Mouse (Mus musculus) liver, postnatal 0 days (tissue): Measurements from ENCODE around the gene Ube2m.

Experiments
- CTCF ChIP-seq: sonication (generic); IDR thresholded peaks from 2 replicates; pipeline ENCODE4 v1.5.1; 2016; ENCODE audit warnings: antibody characterized with exemption, low read depth
- EP300 ChIP-seq: IDR thresholded peaks from 2 replicates; pipeline ENCODE4 v1.6.1; 2016; ENCODE audit warnings: antibody characterized with exemption, low read depth, mild to moderate bottlenecking

DNA sequence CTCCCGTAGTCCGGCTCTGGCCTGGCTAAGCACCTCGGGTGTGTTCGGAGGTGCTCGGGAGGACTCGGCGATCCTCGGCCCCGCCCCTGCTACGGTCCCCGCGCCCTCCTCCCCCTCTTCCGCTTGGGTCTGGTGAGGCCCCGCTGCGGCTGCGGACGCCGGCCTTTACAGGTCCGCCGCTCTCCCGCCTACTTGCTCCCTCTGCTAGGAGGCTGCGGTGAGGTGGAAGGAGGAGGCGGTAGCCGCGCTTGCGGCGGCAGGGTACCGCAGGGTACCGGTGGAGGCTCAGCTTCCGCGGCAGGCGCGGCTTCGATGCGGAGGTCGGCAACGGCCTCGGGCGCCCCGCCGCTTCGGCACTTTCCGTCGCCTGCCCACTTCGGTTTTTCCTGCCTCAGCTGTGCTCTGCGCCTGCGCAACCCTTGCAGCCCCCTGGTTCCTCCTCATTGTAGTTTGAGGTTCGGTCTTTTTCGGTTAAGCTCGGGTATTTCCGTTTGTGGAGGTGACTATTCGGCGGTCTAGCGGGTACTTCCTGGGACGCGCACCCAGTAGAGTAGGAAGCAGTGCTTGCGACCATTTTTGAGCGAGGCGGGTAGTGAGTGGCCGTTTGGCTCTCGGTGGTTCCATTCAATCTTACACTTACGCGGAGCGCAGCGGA, at the start of gene Ube2m:
- TF ChIP-seq CTCF (no peak), EP300 (no peak)
